Mouse (Mus musculus) neural tube, embryonic 10.5 days (tissue): Measurements from ENCODE around the gene Frat1.

Experiments used
- DNase-seq: peaks from one replicate; pipeline ENCODE4 v3.0.0-alpha.2; 2017; ENCODE audit warnings: low spot score; ENCODE audit errors: extremely low spot score

Frat1 gene

DNA sequence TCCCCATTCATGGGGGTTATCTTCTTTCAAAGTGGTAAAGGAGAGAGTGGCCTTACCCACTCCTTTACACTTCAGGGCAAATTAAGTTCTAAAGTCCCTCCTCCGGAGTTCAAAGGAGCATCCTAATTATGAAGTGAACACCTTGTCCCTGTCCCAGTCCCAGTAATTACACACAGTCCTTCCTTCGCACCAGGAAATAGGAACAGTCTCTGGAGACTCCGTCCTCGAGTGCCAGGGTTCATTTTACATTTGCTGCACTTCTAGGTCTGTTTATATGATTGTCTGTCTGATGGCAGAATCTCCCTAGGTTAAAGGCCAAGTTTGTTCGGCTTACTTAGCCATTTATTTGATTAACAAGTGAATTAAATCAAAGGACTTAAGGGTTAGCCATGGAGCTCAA is 13.4 kb upstream of the Frat1 start:
- no peak for DNase-seq

DNA sequence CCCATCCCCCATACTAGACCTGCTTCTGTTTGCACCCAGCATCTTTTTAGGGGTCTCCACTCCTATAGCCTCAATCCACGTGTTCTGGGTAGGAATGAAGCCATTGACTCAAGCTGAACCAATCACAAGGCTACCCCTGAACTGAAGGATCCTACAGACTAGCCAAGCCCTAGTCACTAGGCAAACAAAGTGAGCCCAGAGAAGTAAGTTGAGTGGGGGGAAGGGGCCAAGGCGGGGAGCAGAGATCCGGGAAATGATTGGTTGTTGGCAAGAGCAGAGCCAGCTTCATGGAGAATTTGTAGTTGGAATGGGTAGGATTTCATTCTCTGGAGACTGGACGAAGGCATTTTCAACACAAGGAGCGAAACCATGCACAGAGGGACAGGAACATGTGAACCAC is 12.9 kb upstream of the Frat1 start:
- DNase-seq: no peak

DNA sequence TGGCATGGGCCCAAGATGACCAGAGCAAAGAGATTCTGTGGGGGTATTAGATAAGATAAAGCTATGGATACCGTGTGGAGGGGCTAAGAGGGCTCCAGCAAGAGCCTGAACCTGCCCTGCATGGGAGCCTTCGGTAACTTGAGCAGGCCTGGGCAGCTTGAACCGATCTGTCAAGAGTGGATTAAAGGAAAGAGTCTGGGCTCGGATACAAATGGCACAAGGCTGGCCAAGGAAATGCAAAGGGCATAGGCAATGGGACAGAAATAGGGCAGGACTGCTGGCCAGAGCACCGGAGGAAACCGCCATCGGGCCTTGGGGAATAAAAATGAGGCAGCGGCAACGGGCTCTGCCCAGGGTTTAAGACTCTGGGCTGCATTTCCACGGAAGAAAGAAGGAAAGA is 12.4 kb upstream of the Frat1 start:
- no peak for DNase-seq

DNA sequence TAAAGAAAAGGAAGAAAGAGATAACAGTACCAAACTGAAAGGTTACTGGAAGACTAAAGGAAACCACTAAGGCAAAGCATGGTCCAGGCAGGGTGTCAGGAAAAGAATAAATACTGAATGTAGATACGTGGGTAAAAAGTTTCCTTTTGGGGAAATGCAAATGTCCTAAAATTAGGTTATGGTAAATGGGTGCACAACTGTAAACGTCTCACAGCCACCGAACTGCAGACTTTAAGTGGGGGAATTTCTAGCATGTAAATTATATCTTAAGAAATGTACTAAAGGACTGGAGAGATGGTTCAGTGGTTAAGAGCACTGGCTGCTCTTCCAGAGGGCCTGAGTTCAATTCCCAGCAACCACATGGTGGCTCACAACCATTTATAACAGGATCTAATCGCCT is 11.0 kb upstream of the Frat1 start:
- DNase-seq: no peak

DNA sequence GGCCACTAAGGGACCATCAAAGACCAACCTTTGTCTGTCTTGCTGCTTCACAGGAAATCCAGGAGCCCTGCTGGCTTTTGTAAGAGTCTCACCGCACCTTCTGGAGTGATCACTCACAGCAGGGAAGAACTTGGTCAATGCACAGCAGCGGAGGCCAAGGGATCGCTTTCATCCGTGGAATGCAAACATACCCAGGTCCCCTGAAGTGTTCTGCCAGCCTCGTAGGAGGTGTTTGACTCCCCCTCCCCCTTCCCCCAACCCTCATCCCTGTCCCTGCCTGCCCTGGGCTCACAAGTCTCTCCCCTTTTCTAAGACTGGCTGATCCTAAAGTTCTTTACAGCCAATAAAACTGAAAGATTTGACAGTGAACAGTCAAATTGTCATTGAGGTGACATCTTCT is 8.3 kb upstream of the Frat1 start:
- no peak for DNase-seq

DNA sequence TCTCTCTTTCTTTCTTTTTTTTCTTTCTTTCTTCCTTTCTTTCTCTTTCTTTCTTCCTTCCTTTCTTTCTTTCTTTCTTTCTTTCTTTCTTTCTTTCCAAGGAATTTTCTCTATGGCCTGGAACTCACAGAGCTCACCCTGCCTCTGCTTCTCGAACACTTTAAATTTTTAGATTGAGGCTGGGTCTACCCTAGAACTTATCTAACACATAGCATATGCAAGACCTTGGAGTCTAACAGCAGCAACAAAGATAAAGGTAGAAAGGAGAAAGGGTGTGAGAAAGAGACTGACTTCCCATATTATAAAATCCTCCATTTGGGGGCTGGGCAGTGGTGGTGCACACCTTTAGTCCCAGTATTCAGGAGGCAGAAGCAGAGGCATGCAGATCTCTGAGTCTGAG is 7.2 kb upstream of the Frat1 start:
- no peak for DNase-seq

DNA sequence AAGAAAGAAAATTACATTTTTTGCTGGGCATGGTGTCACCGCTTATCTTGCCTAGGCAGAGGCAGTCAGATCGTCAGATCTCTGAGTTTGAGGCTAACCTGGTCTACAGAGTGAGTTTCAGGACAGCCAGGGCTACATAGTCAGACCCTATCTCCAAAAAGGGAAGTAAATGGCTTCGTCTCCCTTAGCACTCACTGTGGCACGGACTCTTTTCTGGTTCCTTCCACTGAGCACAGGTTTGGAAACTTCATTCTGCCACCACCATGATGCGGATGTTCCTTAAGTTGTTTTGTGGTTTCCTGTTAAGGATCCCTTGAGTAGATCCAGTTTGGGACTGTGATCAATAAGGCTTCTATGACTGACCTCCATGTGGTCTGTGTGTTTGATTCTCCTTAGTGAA is 4.8 kb upstream of the Frat1 start:
- DNase-seq: no peak

DNA sequence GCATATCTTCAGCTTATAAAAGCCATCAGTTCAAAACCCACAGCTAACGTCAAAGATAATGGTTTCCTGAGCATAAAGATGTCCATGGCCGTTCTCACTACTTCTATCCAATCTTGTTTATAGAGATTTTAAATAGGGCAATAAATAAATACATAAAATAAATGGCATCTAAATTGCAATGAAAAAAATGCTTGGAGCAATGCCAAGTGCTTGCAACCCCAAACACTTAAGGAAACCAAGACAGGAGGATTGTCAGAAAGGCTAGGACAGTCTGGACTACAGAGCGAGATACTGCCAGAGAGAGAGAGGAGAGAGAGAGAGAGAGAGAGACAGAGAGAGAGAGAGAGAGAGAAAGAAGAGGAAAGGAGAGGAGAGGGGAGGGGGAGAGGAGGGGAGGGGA is 3.2 kb upstream of the Frat1 start:
- DNase-seq: no peak

DNA sequence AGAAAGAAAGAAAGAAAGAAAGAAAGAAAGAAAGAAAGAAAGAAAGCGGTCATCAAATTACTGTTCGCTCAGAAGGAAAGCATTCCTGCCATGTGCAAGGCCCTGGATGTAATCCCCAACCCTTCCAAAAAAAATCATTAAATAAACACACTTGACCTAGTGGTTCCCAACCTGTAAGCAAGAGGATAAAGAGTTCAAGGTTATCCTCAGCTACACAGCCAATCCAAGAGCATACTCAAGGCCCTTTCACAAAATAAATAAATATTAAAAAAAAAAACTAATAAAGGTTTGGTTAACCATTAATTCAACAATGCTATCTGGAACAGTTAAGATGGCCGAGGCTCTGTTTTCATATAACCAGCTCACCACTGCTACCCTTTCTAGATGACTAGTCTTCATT is 829 bp upstream of the Frat1 start:
- no peak for DNase-seq

DNA sequence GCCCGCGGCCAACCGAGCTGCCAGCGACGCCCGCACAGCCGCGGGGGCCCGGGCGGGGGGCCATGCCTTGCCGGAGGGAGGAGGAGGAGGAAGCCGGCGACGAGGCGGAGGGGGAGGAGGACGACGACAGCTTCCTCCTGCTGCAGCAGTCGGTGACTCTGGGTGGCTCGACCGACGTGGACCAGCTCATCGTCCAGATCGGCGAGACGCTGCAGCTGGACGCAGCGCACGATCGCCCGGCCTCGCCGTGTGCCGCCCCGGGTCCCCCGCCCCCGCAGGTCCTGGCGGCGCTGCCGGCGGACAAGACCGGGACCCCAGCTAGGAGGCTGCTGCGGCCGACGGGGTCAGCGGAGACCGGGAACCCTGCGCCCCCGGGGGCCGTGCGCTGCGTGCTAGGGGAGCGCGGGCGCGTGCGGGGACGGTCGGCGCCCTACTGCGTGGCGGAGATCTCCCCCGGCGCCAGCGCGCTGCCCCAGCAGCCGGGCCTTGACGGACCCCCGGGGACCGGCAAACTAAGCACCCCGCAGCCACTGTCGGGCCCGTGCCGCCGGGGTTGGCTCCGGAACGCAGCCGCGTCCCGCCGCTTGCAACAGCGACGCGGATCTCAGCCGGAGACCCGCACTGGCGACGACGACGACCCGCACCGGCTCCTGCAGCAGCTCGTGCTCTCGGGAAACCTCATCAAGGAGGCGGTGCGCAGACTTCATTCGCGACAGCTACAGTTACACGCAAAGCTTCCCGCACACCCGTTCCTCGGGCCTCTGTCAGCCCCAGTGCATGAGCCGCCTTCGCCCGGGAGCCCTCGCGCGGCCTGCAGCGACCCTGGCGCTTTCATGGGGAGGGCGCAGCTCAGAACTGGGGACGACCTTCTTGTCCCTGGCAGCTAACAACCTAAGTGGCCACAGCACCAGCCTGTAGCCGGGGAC is 599 bp downstream of the Frat1 start:
- DNase-seq: peak; percentile 85

DNA sequence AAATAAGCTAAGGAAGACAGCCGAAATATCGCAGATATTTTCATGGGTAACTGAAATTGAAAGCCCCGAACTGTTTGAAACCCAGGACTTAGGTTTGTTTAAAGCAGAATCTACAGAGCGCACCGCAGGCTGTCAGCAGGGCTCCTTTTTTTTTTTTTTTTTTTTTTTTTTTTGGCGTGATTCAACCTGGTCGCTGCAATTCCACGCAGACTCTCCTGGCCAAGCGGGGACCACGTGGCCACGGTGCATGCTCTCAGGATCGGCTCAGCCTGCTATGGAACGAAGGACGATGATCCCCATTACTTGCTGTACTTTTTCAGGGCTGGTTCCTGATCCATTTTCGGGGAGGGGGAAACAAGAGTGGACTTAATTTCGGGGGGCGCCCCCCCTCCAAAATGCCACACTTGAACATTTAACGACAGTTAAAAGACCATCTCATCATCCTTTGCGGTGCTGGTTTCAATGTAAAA is 1.4 kb downstream of the Frat1 start:
- DNase-seq: peak; percentile 46

DNA sequence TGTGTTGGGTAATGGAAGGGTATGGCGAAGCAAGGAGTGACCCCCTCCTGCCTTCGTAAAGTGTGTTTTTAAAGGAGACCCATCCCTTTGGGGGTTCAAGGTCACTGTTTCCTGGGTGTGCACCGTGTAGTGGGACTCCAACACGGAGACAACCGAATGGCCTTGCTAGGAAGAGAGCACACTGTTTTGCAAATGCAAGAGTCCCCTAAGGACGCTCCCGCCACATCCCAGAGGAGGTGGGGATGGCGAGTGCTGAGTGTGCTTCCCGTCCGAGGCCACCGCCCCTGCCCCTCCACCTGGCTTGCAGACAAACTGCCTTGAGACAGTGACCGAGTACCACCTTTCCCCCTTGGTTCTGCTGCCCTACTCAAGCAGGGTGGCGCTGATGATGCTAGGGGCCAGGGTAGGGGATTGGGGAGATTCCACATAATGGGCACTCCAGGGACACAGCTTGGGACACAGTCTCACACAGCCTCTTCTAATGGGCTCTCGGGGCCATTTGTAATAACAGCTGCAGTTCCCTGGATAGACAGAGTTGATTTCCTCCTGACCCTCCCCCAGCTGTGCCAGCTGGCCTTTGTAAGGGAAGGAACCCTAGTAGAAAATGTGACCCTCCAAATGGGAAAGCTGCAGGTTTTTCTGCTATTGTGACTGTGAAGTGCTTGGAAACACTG is 2.1 kb downstream of the Frat1 start:
- peak; percentile 36 for DNase-seq

DNA sequence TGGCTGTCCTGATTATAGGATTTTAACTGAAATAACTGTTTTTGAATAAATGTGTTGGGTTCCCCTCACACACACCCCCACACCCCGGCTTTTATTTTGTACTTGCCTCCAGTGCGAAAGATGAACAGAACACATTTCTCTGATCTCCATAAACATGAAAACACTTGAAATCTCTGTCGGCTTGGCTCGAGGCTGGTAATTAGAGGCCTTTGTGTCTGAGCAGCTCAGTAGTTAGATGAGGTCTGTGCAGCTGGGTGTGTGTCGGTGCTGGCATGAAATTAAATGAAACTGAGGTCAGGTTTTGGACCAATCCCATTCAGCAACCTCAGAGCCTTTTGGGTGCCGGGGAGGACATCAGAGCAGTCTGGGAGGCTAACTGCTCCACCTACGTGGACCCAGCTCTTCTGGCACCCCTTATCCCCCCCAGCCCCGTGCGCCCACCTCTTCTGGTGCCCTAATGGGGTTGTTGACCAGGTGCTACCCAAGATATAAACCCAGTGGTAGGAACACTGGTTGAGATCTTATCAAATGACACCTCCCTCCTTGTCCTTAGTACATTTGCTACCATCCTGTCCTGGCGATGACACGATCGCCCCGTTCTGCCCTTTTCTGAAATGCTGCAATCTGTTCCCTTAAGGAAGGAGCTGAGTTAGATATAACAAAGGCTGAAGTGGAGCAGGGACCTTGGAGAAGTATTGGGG is 2.9 kb downstream of the Frat1 start:
- no peak for DNase-seq

DNA sequence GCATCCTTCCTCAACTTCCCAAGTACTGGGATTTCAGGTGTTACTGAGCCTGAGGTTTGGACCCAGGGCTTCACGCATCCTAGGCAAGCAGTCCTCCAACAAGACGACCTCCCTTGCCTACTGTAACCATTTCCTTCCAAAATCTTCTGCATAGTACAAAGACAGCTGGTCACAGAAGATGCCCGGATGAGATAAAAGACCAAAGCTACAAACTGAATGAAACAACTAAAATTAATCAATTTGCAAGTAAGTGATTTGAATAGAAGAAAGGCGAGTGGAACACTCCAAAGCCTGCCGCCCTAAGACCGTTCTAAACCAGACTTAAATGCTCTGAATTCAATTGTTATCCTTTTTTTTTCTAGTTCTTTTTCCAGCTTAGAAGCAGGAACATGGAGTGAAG is 5.6 kb downstream of the Frat1 start:
- no peak for DNase-seq

DNA sequence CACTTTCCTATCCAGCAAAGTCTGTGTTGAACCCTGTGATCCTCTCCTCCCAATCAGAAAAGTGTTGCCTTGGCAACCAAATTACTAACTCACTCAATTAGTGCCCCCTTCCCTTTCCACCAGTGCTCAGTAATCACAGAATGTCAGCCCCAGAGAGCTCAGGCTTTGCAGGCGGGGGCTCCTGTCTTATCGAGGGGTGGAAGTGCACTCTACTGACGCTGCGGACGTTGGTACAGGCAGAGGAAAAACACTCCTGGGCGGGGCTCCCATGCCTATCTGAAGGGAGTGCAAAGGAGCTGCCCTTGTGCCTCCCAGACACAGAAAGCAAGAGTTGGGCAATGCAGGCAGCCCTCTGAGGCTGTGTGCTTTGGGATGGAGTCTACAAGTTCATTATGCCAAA is 6.0 kb downstream of the Frat1 start:
- no peak for DNase-seq

DNA sequence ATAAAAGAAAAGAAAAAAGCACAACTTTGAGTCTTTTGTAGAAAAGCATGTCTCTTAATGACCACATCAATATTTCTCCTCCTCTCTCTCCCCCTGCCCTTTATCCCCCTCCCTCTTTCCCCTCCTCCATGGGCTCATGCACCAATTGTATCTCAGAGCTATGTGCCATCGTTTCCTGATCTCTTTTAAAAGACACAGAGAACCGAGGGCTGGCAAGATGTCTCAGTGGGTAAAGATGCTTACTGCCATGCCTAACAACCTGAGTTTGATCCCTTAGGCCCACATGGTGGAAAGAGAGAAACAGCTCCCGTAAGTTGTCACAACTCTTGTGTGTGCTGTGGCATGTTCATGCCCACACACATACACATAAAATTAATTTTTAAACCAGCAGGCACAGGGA is 6.9 kb downstream of the Frat1 start:
- DNase-seq: no peak

DNA sequence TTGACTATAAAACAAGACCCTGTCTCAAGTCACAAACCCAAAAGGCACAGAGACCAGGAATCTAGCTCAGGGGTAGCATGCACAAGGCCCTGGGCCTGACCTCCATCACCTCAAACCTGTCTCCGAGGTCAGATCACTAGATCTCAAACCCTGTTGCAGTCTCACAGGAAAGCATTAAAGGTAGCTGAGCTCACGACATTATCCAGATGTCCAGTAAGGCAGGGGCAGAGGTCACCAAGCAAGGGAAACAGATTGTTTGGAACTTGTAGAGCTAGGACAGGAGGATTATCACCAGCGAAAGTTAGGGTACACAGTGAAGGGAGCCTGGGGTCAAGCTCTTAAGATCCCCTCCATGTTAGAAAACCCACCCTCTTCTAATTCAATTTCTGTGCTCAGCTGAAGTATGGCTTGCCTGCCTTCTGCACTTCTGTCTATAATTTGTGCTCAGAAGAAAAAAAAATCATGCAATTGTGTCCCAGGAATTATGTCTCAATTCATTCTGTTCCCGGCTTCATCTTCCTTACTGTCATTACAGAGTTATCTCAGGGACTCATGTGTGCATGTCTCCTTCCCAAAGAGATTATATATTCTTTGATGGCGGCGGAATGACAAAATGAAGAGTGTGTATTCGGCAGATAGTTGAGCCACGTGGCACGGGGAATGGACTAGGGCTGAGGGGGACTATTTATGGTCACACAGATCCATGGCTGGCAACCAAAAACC is 7.6 kb downstream of the Frat1 start:
- DNase-seq: no peak

DNA sequence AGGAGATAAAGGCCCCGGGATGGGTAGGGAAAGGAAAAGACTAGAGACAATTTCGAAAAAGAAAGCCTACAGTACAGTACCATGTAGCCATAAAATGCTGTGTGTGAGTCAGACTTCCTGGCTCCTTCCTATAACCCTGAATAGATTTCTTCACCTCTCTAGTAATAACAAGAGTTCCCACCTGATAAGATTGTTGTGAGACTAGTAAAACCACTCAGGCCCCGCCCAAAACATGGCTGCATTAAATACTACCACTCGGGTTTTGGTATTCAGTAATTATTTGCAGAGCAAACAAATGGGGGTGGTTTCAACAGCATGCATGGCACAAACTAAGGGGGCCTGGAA is 8.1 kb downstream of the Frat1 start:
- no peak for DNase-seq

DNA sequence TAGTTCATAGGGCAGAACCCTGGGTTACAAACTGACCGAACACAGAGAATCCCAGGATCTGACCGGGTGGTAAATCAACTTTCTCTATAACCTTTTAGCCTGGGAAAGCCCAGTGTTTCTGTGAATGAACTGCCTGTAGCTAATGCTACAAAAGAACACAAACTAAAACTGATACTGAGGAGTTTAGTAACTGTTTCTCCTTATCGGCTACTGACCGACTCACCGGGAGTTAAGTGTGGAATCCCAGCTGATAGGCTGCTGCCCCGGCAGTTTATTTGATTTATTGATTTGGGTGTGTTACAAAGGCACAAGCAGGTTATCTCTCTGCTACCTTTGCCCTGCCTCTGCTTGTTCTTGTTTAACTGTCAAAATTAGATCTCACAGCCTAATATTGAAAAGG is 9.0 kb downstream of the Frat1 start:
- DNase-seq: no peak

DNA sequence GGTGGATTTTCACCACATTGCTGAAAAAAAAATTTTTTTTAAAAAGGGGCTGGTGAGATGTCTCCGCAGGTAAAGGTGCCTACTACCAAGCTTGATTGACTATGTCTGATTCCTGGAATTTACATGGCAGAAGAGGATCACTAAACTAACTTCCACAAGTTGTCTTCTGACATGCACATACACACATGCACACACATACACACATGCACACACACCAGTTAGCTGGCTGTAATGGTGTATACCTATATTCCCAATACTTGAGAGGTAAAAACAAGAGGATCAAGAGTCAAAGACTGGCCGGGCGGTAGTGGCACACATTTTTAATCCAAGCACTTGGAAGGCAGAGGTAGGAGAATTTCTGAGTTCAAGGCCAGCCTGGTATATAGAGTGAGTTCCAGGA is 9.9 kb downstream of the Frat1 start:
- DNase-seq: no peak

DNA sequence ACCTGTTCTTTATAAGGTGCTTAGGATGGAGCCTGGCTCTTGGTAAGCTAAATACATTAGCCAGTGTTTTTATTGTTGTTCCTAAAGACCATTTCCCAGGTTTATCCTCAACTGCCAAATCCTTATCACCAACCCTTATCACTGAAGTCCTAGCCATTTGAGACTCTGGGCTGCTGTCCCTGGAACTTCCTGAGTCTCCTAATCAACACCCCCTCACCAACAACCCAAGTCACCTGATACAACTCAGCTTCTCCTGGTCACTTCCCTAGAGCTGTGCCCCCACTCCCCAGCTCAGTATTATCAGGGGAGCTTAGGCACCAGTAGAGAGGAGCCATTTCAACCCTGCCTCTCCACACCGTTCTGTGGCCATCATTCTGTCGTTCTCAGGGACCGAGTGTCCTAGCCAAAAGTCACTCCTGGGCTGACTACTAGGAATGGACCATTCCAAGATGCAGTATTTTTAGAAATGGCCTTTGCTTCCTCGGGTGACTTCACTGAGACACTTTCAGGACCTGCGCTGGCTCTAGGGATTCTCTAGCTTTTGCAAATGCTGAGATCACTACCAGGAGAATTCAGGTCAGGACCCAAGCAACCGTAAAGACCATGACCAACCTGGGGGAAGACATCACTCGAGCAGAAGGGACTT is 11.5 kb downstream of the Frat1 start:
- DNase-seq: no peak
